Mouse (Mus musculus): Measurements from ENCODE around the gene Safb.

DNA sequence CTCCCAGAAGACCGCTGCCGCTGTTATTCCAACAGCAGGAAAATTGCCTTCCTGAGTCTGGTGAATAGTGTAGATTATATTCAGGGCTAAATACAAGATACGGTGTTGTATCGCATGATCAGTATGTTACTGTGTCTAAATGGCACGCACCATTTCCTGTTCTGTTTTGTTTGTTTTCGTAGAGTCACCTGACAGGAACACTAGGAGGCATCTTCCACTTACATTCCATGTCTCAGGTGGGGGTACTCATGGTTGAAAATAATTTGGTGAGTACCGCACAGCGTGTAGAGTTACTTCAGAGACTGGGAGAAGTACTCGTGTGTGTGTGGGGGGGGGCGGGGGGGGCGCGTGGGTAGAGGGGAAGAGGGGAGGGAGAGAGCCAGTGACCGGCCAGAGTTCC, 62.9 kb downstream of the Safb start:
- TF ChIP-seq CTCF (IDR thresholded peaks at IDR 0.05; ENCODE audit: borderline replicate concordance, insufficient read depth, low read depth, low read length) (no peak), POLR2A (IDR thresholded peaks at IDR 0.05; ENCODE audit: borderline replicate concordance, insufficient read depth, low read length) (no peak)

All from cerebellum, adult 2 months (tissue).